Mouse (Mus musculus) heart, adult 8-10 months (tissue): ENCODE results near the gene Ddx54. TPM values are rescaled to one million over a fixed set of nuclear protein-coding genes. Genes with fewer than 3 reads are reported as not detected.

Experiments
- total RNA-seq, 4 experiments: library from RNA; stranded (reverse); gene quantifications; 2 replicates each; pipeline ENCODE4 v1.2.4; 2022

Gene Ddx54
- total RNA-seq, 4 experiments from 2014 or later: 21.0 to 24.7 (median 23.0) TPM

Other genes with a start within 250 kb of the Ddx54 start
- gene Lhx5, start 181.0 kb upstream of the Ddx54 start, total RNA-seq: not detected
- gene Sdsl, start 139.9 kb upstream of the Ddx54 start, total RNA-seq: 10 to 100 TPM in 1 of 4 experiments, 1 to 10 TPM in 3; 8.6 to 11.4 (median 9.5) TPM
- 1 to 10 TPM; 1.4 to 4.9 (median 1.7) TPM for gene Sds, start 136.2 kb upstream of the Ddx54 start, total RNA-seq
- 10 to 100 TPM; 46.7 to 54.2 (median 49.5) TPM for gene Plbd2, start 109.1 kb upstream of the Ddx54 start, total RNA-seq
- gene Slc8b1, start 101.6 kb upstream of the Ddx54 start, total RNA-seq: 10 to 100 TPM in 2 of 4 experiments, 1 to 10 TPM in 2; 8.2 to 12.4 (median 10.0) TPM
- gene Tpcn1, start 24.1 kb upstream of the Ddx54 start, total RNA-seq: 10 to 100 TPM; 34.8 to 36.7 (median 36.3) TPM
- gene Iqcd, start 23.7 kb upstream of the Ddx54 start, total RNA-seq: under 1 TPM in 2 of 4 experiments, not detected in 2; 0.14 to 0.22 TPM
- 10 to 100 TPM; 14.3 to 17.9 (median 15.3) TPM for gene Rita1, start 150 bp upstream of the Ddx54 start, total RNA-seq
- not detected for gene Cfap73, start 21.5 kb downstream of the Ddx54 start, total RNA-seq
- under 1 TPM in 3 of 4 experiments, not detected in 1; 0.44 to 0.79 (median 0.46) TPM for gene Rasal1, start 36.1 kb downstream of the Ddx54 start, total RNA-seq
- gene Dtx1, start 99.2 kb downstream of the Ddx54 start, total RNA-seq: 1 to 10 TPM; 1.7 to 2.0 (median 1.9) TPM
- 1 to 10 TPM in 1 of 4 experiments, under 1 TPM in 3; 0.62 to 1.0 (median 0.83) TPM for gene Oas2, start 137.1 kb downstream of the Ddx54 start, total RNA-seq
- gene Oas3, start 164.9 kb downstream of the Ddx54 start, total RNA-seq: under 1 TPM in 2 of 4 experiments, not detected in 2; 0.16 to 0.26 TPM
- gene Oas1e, start 182.8 kb downstream of the Ddx54 start, total RNA-seq: not detected
- gene Oas1c, start 199.8 kb downstream of the Ddx54 start, total RNA-seq: under 1 TPM; 0.22 to 0.52 (median 0.30) TPM
- gene Oas1f, start 234.6 kb downstream of the Ddx54 start, total RNA-seq: not detected
- gene Oas1h, start 248.7 kb downstream of the Ddx54 start, total RNA-seq: not detected